Mouse (Mus musculus) layer of hippocampus, postnatal 25 days (tissue): ENCODE results near the gene Scrt2. TPM values are rescaled to one million over a fixed set of nuclear protein-coding genes. Genes with fewer than 3 reads are reported as not detected.

Experiments used
- DNase-seq, 2 experiments: peaks; one replicate each; pipeline ENCODE4 v3.0.0; 2022; ENCODE audit warnings: mixed read lengths in 2 of 2, low spot score in 1 of 2; ENCODE audit errors: extremely low spot score in 1 of 2
- total RNA-seq, 2 experiments: library from RNA; stranded (reverse); gene quantifications; 2 replicates each; pipeline ENCODE4 v1.2.3; 2021

Scrt2 gene
- total RNA-seq, 2 experiments from 2014 or later = 21.1 to 23.1 TPM

- DNase-seq = peak; percentile 70 to 71
Observed at GRCm38 (mm10) chr2:152105318-152106224, 24.2 kb downstream of the Scrt2 start, which contains the start of gene Srxn1. TSS of gene Srxn1 (plus strand) at chr2:152105516.

- DNase-seq = no peak
Observed at GRCm38 (mm10) chr2:152106225-152106595, 24.9 kb downstream of the Scrt2 start.

- no peak for DNase-seq
Observed at GRCm38 (mm10) chr2:152106597-152106996, 25.3 kb downstream of the Scrt2 start.

GRCm38 (mm10) chr2:152108702-152109101, 27.4 kb downstream of the Scrt2 start:
- DNase-seq = no peak

GRCm38 (mm10) chr2:152109386-152109785, 28.1 kb downstream of the Scrt2 start:
- no peak for DNase-seq

- no peak for DNase-seq
Observed at GRCm38 (mm10) chr2:152111311-152111710, 30.0 kb downstream of the Scrt2 start.

- peak; percentile 92 to 98 for DNase-seq
Observed at GRCm38 (mm10) chr2:152111920-152112319, 30.6 kb downstream of the Scrt2 start.

GRCm38 (mm10) chr2:152112490-152112889, 31.2 kb downstream of the Scrt2 start:
- DNase-seq = no peak

- no peak for DNase-seq
Observed at GRCm38 (mm10) chr2:152112970-152113369, 31.6 kb downstream of the Scrt2 start.

GRCm38 (mm10) chr2:152114057-152114975, 33.0 kb downstream of the Scrt2 start:
- DNase-seq = no peak

- DNase-seq = no peak
Observed at GRCm38 (mm10) chr2:152117694-152118093, 36.4 kb downstream of the Scrt2 start.

GRCm38 (mm10) chr2:152119228-152119865, 38.0 kb downstream of the Scrt2 start:
- no peak for DNase-seq

- no peak for DNase-seq
Observed at GRCm38 (mm10) chr2:152122896-152123295, 41.6 kb downstream of the Scrt2 start.

- DNase-seq = no peak
Observed at GRCm38 (mm10) chr2:152128597-152128996, 47.3 kb downstream of the Scrt2 start.

GRCm38 (mm10) chr2:152129778-152130177, 48.4 kb downstream of the Scrt2 start:
- no peak for DNase-seq

- no peak for DNase-seq
Observed at GRCm38 (mm10) chr2:152132016-152132415, 50.7 kb downstream of the Scrt2 start.

- no peak for DNase-seq
Observed at GRCm38 (mm10) chr2:152132691-152133090, 51.4 kb downstream of the Scrt2 start.

GRCm38 (mm10) chr2:152139191-152139987, 58.1 kb downstream of the Scrt2 start:
- no peak for DNase-seq

GRCm38 (mm10) chr2:152140941-152141340, 59.6 kb downstream of the Scrt2 start:
- no peak for DNase-seq

GRCm38 (mm10) chr2:152141491-152141890, 60.2 kb downstream of the Scrt2 start:
- DNase-seq = no peak
